Mouse (Mus musculus): Measurements from ENCODE around the gene Cln6. TPM values are rescaled to one million over a fixed set of nuclear protein-coding genes. Genes with fewer than 3 reads are reported as not detected.
A peak's percentile ranks its signal among the peaks of the same experiment; 100 is the strongest.
"Not testable (repeated sequence)": the region's sequence is repeated elsewhere in the genome, so short reads cannot be mapped to it uniquely, and the experiment has no call there.

Gene Cln6
- 10 to 100 TPM; 12.6 to 14.3 TPM for total RNA-seq (2021)
- long read RNA-seq, experiment 1, transcript Cln6-201 (7 exons, 2,142 nt): major isoform, 7 of 12 reads
- long read RNA-seq, experiment 1, partial matches to known transcripts: 0 of 12 reads
- long read RNA-seq, experiment 1, other reads (novel, unspliced or antisense): 5 of 12 reads
- long read RNA-seq, experiment 2, partial matches to known transcripts: 0 of 4 reads
- long read RNA-seq, experiment 2, other reads (novel, unspliced or antisense): 1 of 4 reads

DNA sequence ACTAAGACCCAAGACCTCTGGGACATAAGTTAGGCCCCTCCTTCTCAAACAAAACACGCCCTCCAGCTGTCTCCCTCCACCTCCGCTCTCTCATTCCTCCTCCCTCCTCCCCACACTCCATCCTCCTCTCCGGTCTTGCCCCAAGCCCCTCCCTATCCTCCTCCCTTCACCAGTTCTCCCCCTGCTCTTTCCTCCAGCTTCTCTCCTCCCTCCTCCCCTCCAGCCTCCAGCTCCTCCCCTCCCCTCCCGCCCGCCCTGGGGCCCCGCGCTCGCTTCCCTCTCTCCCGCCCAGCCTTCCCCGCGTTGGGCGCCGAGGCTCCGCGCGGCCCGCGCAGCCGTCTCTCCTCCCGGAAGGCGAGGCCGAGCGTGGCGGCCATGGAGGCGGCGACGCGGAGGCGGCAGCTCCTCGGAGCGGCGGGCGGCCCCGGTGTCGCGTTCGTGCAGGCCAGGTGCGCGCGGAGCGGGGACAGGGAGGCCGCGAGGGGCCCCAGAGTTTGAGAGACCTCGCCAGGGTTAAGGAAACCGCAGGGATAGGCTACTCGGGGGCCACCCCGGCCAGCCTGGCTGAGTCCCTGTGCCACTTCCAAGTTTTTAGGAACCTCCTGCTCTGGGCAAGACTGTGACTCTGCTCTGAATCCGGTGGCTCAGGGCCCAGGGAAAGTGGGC, at the start of gene Cln6:
Cln6 (plus strand) TSS at position 280 of the 666 bp plus-strand sequence.
- peak; percentile 74 to 78 for DNase-seq (ENCODE audit: low spot score in 2 of 2)

DNA sequence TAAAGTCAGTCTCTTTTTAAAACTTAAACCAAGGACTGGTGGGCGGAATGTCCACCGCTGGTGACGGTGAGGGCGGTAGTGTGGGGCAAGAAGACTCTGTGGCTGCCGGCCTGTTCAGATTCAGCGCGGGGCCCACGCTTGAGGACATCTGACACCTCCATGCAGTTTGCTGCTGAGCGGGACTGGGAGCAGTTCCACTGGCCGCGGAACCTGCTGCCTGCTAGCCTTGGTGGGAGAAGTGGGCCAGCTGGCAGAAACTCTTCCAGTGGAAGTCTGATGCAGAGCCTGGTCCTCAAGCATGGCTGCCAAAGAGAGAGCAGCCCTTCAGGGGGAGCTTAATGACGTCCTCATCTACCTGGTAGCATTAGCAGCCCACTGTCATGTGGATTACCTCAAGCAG, 48.7 kb upstream of the Cln6 start:
- no peak for DNase-seq (ENCODE audit: low spot score in 2 of 2)

DNA sequence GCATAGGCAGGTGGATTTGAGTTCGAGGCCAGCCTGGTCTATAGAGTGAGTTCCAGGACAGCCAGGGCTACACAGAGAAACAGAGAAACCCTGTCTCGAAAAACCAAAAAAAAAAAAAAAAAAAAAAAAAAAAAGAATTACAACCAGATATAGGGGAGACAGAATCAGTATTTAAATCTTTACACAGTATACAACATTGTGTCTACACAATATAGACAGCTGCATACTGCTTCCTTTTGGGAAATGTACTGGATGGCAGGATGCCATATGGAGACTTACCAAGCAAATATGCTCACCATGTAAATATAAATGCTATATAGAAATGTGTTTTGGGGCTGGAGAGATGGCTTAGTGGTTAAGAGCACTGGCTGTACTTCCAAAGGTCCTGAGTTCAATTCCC, 39.4 kb upstream of the Cln6 start:
- not testable (repeated sequence) for DNase-seq (ENCODE audit: low spot score in 2 of 2)

DNA sequence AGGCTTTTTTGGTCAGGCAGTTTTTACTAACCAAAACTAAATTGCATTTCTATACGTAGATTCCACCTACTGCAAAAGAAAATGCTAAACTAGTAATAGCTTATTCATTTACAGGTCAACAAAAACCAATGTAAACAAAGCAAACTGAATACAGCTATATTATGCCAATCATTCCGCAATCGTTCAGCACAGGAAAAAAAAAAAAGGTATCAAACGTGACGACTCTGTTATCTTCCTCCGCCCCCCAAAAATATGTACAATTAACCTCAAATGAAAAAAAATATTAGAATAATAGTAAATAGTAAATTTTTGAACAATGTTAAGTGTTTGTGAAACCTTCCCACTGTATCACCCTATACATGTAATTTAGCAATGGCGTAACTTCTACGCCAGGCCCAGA, 28.5 kb upstream of the Cln6 start:
- DNase-seq (ENCODE audit: low spot score in 2 of 2): no peak

DNA sequence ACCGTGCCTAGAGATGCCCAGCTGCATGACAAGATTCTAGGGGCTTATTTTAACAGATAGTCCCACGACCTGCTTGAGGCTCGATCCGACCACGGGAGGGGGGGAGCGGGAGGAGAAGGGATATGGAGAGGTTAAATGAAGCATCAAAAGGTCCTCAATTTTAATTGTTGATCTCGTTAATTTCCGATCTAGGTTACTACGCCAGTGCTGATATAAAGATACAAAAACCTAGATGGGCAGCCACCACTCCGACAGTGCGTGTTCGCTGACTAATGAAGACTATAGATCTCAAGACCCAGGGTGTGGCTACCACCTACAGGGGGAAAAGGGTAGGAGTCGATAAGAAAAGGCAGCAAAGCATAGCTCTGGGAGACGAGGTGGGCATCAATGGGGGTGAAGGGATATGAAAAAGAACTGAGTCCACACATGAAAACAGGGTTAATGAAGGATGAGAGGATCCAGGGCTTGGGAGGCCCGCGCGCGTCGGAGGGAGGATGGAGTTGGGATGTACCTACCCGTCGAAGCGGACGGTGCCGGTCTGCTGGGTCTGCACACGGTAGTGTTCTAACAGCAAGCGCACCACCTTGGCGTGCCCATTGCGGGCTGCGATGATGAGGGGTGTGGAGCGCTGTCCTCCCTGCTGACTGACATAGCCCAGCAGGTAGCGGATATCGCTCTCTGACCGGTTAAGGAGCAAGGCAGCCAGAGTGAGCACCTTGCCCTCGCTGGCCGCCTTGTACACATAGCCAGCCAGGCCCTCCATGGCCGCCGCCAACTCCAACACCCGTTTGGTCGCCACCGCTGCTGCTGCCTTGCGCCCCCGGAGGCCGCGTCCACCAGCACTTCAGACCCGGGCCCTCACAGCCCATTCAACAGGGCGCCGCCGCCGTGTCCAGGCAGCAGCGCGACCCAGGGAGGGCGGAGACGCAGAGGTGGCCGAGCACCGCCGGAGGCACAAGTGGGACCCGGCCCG, 27.8 kb upstream of the Cln6 start:
- DNase-seq (ENCODE audit: low spot score in 2 of 2): no peak

DNA sequence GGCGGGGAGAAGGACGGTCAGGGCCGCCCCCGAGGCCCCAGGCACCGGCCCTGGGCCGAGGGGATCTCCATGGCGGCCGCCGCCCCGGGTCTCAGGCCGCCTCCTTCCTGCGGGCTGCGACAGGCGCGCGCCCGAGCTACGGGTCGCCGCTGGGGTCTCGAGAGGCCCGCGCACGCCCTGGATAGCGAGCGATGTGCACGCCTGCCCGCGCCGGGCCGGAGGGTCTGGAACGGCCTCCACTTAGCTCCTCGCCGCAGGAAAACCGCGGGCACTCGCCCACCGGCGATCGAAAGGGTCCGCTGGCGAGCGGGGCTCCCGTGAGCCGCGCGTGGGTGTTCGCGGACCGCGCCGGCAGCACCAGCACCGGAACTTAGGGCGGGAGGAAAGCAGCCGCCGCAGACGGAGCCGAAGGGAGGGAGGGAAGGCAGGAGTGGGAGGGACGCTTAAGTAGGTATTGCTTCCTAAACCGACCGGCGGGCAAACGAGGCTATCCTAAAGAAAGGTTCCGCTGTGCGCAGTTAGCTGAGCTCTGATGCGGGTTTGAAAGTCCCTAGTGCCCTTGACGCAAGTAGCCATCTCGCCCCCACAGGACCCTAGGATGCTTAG, 27.0 kb upstream of the Cln6 start, which contains the start of gene Fem1b:
Fem1b (minus strand) TSS at position 419 of the 606 bp plus-strand sequence.
- peak; percentile 86 to 88 for DNase-seq (ENCODE audit: low spot score in 2 of 2)

DNA sequence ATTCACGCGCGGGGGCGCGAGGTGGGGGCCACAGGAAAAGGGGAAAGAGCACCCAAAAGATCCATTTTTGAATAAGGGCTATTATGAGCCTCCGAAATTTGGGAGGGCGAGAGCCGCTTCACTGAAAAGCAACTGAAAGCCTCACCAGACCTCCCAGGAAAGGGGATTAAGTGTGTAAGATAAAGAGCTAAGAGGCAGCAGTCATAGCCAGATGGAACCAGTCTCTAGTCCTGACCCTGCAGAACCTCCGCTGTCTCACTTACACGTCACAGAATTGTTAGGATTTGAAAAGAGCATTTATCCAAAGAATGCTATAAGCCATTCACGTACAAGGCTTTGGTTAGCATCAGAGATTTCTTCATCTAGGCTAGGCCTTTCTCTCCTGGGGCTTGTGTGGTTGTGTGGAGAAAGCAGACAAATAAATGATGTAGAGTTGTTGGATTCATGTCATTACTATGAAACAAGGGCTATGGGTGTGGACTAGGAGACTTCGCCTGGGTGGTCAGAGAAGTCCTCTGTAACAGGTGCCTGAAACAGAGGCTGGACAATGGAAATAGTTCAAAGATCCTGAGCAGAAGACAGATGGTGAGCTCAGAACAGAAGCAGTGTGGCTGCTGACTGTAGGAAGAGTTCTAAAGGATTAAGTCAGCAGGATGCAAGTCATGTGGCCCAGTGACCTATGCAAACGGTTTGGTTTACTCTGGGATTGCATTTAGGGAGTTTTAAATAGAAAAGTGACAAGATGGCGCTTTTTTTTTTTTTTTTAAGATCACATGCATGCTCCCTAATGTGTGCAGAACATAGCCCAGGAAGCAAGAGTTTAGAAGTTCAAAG, 26.2 kb upstream of the Cln6 start:
- DNase-seq (ENCODE audit: low spot score in 2 of 2): no peak

DNA sequence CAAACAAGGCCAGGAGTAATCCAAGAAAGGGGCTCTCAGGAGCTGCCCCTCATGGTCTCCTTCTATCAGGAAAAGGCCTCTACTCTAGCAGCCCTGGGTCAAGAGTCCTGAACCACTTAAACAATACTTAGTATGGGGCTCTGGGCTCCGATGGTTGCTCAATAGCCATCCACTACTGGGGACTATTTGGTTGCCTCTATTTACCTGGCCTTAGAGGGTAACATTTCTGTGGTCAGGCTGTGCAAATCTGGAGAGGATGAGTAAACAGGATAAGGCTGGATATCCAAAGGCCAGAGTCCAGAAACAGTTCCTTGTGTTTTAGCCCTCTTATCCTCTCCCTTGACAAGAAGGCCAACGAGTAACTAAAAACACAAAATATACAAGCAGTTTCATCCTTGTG, 23.8 kb upstream of the Cln6 start:
- DNase-seq (ENCODE audit: low spot score in 2 of 2): no peak

DNA sequence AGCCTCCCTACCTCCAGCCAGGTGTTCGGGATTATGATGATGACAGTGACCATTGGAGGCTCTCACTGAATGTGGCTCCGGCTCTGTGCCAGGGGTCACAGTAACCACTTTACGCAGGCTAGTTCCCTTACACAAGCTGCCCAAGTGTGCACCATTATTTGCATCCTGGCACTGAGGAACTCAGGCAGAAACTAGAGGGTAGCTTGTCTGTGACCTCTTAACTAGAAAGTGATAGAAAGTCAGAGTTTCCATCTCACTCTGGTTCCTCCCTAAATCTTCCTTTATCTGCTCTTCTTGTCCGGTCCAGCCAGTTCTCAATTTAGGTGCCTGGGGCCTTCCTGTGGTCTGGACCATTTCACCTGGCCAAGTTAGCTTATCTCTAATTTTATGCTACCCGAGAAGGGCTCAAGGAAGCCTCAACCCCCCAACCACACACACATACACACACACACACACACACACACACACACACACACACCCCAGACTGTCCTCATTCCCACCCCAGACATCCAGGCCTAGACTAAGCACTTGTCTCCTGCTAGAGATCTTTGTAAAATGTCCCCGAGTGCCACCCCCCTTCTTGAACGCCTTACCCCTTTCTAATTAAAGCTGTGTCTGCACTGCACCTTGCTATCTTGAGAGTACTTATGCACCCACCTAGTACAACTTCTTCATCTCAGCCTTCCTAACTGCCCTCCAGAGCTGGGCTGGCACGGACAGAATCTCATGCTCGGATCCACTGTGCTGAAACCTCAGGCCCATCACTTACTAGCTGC, 22.1 kb upstream of the Cln6 start:
- no peak for DNase-seq (ENCODE audit: low spot score in 2 of 2)

DNA sequence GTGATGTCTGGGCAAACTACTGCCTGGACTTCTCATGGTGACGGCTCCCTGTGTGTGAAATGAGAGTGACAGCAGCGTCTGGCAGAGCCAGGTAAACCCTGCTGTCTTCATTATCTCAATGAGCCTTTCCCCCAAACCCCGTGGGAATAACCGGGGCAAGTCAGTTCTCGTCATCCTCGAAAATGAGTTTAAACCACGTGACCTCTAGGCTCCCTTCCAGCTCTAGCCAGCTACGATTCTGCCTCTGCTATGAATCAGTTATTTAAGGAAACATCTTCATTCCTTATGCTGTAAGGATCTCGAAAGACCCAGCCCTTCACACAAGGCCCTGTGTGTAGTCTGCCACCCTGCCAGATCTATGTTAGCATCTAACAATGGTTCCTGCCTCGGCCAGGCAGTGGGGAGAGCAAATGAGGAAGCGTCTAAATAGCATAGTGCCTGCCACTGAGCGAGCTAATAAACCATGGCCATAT, 21.4 kb upstream of the Cln6 start:
- no peak for DNase-seq (ENCODE audit: low spot score in 2 of 2)

DNA sequence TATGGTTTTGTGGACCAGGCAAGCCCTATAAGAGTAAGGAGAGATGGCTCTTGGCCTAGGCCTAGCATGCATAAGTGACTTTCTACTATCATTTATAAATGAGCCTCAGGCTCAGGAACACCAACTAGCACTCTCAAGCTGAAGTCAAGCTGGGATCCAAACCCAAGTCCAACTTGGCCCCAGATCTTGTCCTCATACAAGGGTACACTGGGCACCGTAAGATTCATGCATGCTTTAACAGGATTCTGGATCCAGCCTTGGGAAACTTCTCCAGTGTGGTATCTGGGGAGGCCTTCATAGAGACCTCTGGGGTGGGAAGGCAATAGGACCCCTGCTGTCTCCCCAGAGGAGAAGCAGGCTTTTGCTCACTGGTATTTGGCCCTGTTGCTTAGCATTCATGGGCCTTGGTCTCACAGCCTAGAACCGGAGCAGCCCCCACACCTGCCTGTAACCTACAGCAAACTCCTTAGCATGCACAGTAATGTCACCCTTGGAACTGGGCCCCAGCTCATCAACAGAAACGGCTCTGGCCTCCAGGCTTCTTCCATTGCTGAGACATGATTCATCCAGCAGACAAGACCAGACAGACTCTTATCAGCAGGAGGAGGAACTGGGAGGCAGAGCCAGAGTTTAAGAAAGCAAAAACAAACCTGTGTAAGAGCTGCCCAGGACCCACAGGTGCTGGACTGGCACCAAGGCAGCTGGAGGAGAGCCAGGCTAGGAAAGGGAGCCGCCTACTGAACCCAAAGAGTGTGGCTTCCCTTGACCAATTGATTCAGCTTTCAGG, 20.6 kb upstream of the Cln6 start:
- no peak for DNase-seq (ENCODE audit: low spot score in 2 of 2)

DNA sequence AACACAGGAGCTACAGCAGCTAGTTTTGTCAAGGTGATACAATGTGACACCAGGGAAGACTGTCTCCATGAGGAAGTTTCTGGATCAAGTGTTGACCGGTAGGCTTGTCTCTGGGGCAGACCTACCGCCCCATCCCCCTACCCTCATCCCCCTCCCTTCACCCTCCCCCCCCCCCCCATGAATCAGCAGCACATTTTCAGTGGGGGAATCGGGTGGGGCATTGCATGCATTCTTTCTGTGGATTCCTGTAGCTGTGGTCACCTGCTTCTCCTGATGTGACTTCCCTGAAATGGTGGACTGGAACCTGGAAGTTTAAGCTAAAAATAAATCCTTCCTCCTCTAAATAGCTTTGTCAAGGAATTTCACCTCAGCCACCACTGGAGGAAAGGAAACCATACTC, 19.1 kb upstream of the Cln6 start:
- no peak for DNase-seq (ENCODE audit: low spot score in 2 of 2)

DNA sequence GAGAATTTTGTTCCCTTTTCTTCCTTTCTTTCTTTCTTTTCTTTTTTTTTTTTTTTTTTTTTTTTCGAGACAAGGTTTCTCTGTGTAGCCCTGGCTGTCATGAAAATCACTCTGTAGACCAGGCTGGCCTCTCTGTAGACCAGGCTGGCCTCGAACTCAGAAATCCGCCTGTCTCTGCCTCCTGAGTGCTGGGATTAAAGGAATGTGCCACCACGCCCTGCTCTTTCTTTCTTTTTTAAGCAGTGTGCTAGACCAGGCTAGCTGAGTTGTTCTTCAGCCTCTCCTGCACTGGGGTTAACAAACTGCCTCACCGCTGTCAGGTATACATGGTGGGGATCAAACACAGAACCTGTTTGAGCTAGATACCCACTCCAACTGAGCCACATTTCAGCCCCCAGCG, 18.7 kb upstream of the Cln6 start:
- not testable (repeated sequence) for DNase-seq (ENCODE audit: low spot score in 2 of 2)

DNA sequence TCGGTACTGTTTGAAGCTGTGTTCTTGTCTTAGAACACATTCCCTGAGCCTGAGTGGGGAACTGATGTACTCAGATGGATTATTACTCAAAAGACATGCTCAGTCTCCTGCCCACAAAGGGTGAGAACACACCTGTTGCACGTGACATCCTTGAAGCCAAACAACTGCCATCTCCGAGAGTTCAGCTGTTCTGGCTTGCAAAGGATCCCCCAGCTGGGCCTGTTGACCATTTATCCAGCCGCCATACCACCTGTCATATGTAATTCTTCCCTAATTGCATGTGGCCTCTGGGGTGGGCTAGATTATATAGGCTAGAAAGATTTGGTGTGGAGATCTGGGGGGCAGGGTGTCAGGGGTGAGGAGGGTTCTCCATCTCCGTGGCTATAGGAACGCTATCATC, 17.8 kb upstream of the Cln6 start:
- no peak for DNase-seq (ENCODE audit: low spot score in 2 of 2)

DNA sequence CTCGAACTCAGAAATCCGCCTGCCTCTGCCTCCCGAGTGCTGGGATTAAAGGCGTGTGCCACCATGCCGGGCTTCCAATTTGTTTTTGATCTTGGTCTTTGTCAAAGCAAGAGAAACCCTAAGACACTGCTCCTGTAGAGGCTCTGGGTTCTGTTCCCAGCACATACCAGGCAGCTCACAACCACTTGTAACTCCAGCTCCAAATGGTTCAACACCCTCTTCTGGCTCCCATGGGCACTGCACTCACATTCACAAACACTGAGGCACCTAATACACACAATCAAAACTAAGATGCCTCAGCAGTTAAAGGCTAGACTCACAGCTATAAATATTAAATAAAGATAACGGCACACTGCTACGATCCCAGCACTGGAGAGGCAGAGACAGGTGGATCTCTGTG, 16.8 kb upstream of the Cln6 start:
- no peak for DNase-seq (ENCODE audit: low spot score in 2 of 2)

DNA sequence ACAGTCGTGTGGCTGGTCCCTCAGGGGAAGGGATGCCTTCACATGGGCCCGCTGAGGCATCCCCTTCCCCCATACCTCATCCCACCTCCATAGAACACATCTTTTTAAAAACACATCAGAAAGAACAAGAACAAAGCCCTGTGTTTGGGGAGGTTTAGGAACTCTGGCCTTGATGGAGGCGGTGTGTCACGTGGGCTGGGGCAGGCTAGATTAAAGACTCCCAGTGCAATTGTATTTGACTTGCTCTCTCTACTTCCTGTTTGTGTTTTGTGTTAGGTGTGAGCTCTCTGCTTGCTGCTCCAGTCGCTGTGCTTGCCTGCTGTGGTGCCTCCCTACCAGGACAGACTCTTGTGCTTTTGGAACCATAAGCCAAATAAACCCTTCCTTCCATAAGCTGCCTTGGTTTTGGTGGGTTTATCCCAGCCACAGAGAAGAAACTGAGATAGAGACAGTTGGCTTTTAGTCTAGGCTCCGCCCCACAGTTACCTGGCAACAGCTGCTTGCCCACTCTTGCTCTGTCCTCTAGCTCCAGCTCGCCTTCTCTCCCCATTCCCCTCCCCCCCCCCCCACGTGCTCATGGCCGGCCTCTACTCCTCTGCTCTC, 12.7 kb upstream of the Cln6 start:
- no peak for DNase-seq (ENCODE audit: low spot score in 2 of 2)

DNA sequence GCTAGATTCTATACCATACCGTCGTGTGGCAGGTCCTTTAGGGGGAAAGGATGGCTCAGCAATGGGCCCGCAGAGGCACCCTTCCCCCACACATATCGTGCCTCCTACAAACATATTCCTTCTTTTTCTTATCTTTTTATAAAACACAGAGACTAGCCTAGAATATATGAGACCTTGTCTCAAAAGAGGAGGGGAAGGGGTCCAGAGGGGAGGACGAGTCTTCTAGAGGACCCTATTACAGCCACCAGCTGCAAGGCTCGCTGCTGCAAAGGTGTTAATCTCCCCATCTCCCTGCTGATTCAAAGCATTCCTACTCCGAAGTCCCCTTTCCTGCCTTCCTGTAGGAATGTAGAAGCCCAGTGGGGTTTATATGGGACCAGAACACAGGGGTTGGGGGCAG, 12.1 kb upstream of the Cln6 start:
- no peak for DNase-seq (ENCODE audit: low spot score in 2 of 2)

DNA sequence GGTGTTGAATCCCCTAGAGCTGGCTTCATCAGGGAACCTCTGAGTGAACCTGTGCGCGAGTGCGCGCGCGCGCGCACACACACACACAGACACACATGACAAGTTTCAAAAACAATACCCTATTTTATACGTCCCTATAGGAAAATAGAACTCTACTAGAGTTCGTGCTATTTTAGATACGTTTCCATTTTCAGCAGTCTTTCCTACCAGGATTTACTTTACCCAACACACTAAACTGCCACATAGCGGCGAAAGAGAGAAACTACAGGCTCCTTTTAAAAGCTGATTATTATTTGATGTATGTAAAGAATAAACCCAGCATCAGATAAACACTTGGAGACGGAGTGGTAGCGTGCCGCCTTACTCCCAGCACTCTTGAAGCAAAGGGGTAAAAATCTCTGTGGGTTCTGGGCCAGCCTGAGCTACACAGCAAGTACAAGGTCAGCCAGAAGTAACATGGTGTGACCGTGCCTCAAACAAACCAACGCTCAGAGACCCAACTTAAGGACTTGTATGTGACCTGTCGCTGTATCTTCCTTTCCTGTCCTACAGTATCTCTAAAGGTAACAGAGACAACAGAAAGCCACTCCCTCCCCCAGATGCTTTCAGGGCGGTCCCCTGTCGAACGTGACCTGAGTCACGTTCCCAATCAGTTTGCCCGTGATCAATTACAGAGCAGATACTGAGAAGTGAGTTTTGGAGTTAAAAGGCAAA, 10.5 kb upstream of the Cln6 start:
- no peak for DNase-seq (ENCODE audit: low spot score in 2 of 2)
